Mouse (Mus musculus) erythroid progenitor cell, adult 5-6 weeks (primary cell): ENCODE data around the gene Fam13c. TPM values are rescaled to one million over a fixed set of nuclear protein-coding genes. Genes with fewer than 3 reads are reported as not detected.

Source experiments
- ATAC-seq: replicated peaks from 2 replicates; pipeline ENCODE4 v1.8.0; 2016; ENCODE audit warnings: moderate number of reproducible peaks, mild to moderate bottlenecking, moderate TSS enrichment, inconsistent platforms; ENCODE audit not compliant: poor library complexity, low FRiP score, severe bottlenecking
- total RNA-seq, 2 experiments: library from RNA; stranded (forward) in 1 of 2; stranded (reverse) in 1 of 2; fragments of 150-400 nt in 1 of 2; fragments of 186-747, 209-891 nt in 1 of 2; gene quantifications; 2 replicates each; pipeline versions ENCODE4 v1.2.3 to v1.2.4; 2015 to 2017; ENCODE audit warnings: low replicate concordance in 2 of 2

Fam13c gene
- total RNA-seq, 2 experiments from 2014 or later, result not detected

- ATAC-seq, result no peak
Measured at GRCm38 (mm10) chr10:70455886-70456305, 15.6 kb downstream of the Fam13c start.

DNA sequence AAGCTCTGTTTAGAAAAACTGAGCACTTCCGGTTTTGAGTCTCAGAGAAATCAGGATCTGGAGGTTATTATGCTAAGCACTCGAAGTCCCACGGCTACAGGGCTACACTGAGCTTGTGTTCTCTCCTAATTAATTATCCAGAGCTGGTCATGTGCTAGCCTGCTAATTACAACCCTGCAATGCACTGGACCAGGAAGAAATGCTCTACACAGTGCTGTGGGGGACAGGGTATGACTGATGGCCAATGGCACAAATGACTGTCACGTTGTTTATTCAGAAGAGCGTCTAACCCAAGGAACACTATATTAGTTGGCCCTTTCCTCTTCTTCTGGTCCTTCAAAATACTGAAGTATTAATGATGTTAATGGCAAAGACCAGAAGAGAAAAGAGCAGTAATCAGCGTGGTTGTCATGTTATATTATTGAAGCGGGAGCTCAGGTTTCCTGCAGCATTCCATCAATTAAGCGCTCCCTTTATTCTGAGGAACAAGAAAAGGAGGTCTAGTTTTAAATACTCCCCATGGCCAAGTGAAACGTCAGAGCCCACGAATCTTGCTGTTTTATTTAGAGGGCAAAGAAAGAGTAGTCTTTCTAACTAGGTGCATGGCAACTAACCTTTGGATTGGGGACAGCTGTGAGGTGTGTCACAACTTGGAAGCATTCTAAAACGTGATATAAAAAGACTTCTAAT is 18.4 kb downstream of the Fam13c start:
- ATAC-seq, result no peak

DNA sequence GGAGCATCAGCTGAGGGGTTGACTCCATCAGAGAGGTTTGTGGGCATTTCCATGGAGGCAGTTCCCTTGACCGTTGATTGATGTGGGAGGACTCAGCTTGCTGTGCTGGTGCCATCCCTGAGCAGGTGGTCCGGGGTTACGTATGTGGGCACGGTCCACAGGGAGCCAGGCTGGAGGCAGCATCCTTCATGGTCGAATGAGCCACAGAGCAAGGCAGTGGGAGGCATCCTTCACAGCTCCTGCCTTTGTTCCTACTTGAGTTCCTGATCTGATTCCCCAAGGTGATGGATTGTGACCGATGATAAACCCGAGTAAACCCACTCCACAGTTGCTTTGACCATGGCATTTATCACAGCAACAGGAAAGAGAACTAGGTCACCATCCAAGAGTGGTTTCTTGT is 25.4 kb downstream of the Fam13c start:
- ATAC-seq, result no peak

- ATAC-seq, result no peak
Measured at GRCm38 (mm10) chr10:70470836-70471235, 30.6 kb downstream of the Fam13c start.

DNA sequence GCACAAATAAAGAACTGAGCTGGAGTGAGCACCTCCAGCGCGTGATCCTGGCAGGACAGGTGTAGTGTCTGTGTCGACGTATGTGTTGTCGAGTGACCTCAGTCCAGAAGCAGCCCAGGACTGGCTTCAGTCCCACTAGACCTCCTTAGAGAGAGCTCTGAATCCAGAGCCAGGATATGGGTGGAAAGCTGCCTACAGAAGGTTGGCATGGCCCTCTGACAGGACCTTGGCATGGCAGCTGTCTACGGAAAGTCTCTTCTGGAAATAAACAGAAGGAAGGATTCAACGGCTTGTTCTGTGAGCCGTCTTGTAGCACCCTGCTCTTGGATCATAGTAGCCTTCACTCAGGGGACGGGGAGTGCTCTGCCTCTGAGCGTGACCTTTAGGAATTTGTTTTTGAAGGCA is 37.5 kb downstream of the Fam13c start:
- no peak for ATAC-seq

DNA sequence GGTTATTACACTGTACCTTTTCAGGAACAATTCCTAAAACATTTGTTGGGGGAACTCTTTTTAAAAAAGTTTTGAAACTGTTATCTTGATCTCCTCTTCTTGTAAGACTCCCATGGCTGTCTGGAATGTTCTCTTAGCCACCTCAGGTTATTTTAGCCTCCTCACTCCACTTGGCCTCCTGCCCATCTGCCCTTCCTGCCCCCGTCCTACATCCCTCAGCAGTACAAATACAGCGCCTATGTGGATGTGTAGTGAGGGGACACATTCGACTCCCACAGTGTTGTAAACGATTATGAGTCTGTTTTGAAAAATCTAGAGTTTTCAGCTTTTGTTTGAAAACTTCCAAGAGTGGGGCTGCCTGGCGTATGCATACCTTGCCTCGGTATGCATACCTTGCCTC is 43.5 kb downstream of the Fam13c start:
- ATAC-seq, result no peak

GRCm38 (mm10) chr10:70484568-70485286 is 44.4 kb downstream of the Fam13c start:
- no peak for ATAC-seq

- ATAC-seq, result no peak
Measured at GRCm38 (mm10) chr10:70485287-70485612, 45.0 kb downstream of the Fam13c start.

DNA sequence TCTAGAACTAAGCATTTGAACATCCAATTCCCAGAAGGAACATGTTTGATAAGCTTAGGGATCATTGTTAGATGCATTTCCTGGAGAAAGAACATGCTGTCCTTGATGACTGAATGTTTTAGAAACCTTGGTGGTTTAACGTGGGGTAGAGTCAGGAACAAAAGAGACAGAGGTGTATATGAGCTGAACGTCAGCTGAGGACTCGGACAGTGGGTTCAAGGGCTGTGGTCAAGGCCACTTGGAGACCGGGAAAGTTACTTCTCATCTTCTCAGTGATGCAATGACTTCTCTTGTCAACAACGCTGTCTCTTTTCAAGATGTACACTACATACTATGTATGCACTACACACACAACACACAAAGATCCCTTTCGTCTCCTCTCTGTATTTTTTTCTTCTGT is 46.4 kb downstream of the Fam13c start:
- ATAC-seq, result no peak

- ATAC-seq, result no peak
Measured at GRCm38 (mm10) chr10:70493891-70494290, 53.6 kb downstream of the Fam13c start.

GRCm38 (mm10) chr10:70494441-70494840 is 54.2 kb downstream of the Fam13c start:
- no peak for ATAC-seq

DNA sequence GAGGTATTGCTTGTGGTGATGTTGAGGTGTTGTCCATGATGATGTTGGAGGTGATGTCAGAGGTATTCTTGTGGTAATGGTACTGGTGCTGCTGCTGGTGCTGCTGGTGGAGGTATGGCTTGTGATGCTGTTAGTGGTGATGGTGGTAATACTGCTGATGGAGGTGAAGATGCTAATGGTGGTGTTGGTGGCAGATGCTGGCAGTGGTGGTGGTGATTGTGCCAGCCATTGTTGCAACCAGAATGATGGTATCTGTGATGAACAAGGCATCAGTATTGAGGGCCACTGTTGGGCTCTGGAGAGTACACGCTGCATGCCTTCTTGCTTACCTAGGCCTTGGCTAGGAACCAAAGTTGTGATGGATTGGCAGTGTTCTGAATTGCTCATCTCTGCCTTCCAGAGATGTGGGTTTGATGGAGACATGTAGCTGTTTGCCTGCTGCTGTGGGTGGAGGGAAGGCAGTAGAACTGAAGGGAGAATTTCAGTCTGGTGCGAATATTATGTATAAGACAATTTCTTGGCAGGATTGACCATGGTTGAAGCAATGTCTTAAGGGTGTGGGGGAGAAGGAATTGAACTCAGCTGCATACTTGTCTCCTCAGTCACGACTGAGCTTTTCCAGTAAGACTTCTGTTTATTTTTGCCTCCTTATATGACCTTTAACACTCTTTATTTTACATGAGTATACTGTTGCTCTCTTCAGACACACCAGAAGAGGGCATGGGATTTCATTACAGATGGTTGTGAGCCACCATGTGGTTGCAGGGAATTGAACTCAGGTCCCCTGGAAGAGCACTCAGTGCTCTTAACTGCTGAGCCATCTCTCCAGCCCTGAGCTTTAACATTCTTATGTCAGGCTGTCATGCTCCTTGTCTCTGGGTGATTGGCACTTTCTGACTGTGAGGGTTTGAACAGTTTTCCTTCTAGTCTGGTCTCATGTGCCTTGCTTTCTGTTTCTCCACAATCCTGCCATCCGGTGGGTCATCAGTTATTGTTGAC is 55.1 kb downstream of the Fam13c start:
- ATAC-seq, result no peak

DNA sequence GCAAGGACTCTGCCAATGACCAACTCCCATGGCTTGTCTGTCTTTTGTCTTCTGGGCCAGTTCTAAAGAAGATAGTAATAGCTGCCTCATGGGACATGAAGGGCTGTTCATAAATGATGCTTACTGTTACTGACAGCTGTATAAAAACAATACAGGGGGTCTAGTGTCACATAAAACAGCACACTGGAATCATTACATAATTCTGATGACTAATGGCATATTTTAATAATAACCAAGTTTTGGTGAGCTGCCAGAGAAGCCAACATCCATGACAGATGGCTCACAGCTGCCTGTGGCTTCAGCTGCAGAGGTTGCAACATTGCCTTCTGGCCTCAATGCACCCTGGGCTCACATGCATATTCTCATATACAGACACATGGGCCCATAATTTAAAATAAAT is 56.7 kb downstream of the Fam13c start:
- ATAC-seq, result no peak

DNA sequence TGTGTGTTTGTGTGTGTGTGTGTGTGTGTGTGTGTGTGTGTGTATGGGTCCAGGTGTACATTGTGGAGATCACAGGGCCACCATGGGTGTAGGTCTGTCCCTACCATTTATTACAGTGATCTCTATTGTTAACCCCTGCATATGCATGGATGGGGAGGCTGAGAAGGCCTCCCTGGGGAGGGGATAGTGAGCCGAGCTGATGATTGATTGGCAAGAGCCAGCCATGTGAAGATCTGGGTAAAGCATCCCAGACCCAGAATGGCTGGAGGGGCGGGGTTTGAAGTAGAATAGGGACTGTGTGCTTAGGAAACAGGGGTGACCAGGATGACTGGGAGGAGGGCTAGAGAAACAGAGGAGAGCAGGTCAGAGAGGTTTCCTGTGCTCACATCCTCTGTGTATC is 58.0 kb downstream of the Fam13c start:
- ATAC-seq, result no peak

- ATAC-seq, result no peak
Measured at GRCm38 (mm10) chr10:70499246-70499645, 59.0 kb downstream of the Fam13c start.

- ATAC-seq, result no peak
Measured at GRCm38 (mm10) chr10:70504871-70505270, 64.6 kb downstream of the Fam13c start.

GRCm38 (mm10) chr10:70505395-70505794 is 65.1 kb downstream of the Fam13c start:
- ATAC-seq, result no peak

DNA sequence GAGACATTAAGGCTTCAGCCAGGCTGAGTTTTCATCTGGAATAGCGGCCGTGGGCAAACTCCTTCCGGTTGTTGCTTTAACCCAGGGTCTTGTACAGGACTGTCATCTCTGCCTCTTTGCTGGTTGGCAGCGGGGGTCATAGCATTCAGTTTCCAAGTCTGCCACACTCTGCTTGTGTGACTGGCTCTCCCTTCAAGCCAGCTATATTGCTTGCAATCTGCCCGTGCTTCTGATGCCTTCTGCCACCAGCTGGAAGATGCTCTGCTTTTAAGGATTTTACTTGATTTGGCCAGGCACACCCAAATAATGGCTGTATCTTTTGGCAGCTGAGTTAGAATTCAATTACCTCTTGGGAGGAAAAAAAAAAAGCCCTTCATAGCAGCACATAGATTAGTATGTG is 65.6 kb downstream of the Fam13c start:
- no peak for ATAC-seq

DNA sequence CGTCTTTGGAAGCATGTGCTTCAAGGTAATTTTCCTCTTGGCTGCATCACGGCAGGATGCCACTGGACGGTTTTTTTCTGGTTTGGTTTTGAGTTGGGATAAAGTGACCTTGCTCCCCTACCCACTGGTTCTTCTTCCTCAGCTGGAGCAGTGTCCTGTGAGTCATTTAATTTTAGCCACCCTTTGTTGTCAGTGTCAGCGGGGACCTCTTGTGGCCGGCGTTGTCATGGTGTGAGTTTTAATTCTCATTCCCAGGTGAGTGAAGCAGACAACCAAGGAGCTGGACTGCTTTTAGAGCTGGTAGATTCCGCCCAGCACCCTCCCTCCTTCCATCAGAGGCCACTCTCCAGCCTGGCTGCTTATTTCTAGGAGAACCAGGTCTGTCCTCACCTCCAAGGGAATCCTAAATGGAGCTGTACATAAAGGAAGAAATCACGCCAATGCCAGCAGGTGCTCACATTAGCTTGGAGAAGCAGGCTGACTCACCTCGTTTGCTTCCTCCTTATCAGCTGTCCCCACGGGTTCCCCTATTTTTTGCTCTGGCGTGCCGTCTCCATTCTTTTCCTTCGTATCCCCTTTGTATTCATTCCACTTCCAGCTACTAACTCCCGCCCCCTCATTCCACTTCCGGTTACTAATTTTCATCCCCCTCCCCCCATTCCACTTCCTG is 66.4 kb downstream of the Fam13c start:
- no peak for ATAC-seq

GRCm38 (mm10) chr10:70507880-70508279 is 67.6 kb downstream of the Fam13c start:
- ATAC-seq, result no peak
